Mouse (Mus musculus) limb, embryonic 11.5 days (tissue): ENCODE measurements at regions not wholly inside any gene's neighbourhood (a gene's known extent, or its start where the extent isn't known, plus 50 kb on each side); places are given as distances from the start of the nearest gene placed in this dataset.

Experiments
- ATAC-seq: fragments of 200-750 bp; cut with Nextera tagmentation; 2 replicates; pipeline ENCODE4 v1.8.0; 2017; ENCODE audit warnings: low read depth; ENCODE audit not compliant: insufficient number of reproducible peaks, low FRiP score, low TSS enrichment
- DNase-seq: peaks from one replicate; pipeline ENCODE4 v3.0.0-alpha.2; 2015; ENCODE audit warnings: low spot score
- H3K27ac ChIP-seq: fragments of 300-500 bp; sonication (generic); replicated peaks from 2 replicates; pipeline ENCODE4 v1.5.1; 2014; ENCODE audit warnings: low read depth, mild to moderate bottlenecking, low read length
- H3K27me3 ChIP-seq: fragments of 300-500 bp; sonication (generic); 2 replicates; pipeline ENCODE4 v1.6.1; 2014; ENCODE audit warnings: mild to moderate bottlenecking, low read length, mixed read lengths; ENCODE audit not compliant: control insufficient read depth, insufficient read depth
- H3K36me3 ChIP-seq: fragments of 300-500 bp; sonication (generic); 2 replicates; pipeline ENCODE4 v1.6.1; 2014; ENCODE audit warnings: mild to moderate bottlenecking, low read length, moderate library complexity, mixed read lengths; ENCODE audit not compliant: control insufficient read depth, insufficient read depth
- H3K4me1 ChIP-seq: fragments of 300-500 bp; sonication (generic); 2 replicates; pipeline ENCODE4 v1.6.1; 2014; ENCODE audit warnings: low read length, mixed read lengths; ENCODE audit not compliant: control insufficient read depth, insufficient read depth
- H3K4me2 ChIP-seq: fragments of 300-500 bp; sonication (generic); 2 replicates; pipeline ENCODE4 v1.6.1; 2014; ENCODE audit warnings: low read depth, mild to moderate bottlenecking, moderate library complexity; ENCODE audit not compliant: severe bottlenecking
- H3K4me3 ChIP-seq: fragments of 300-500 bp; sonication (generic); 2 replicates; pipeline ENCODE4 v1.5.1; 2014; ENCODE audit warnings: low read depth, low read length
- H3K9ac ChIP-seq: fragments of 300-500 bp; sonication (generic); 2 replicates; pipeline ENCODE4 v1.6.1; 2014; ENCODE audit warnings: mild to moderate bottlenecking, low read length
- H3K9me3 ChIP-seq: fragments of 300-500 bp; sonication (generic); 2 replicates; pipeline ENCODE4 v1.6.1; 2016; ENCODE audit warnings: low read length; ENCODE audit not compliant: control insufficient read depth
- WGBS: fragments of 180-500 bp; shearing (Covaris S2); extraction: QIAGEN DNeasy Blood & Tissue Kit; methylation state at CpG from one replicate; pipeline ENCODE4 v1.1.7; 2014; 5-methylcytosine and 5-hydroxymethylcytosine counted together

GRCm38 (mm10) chr13:70281051-70281847 lies 356.2 kb downstream of the Ice1 start:
- Histone ChIP-seq H3K36me3 (no peaks in the 10 kb centered on the region), H3K4me1 (0 out of 2 replicates have a peak, but pooled peaks cover 4% of the 10 kb centered on the region), H3K4me3 (no peak overlapping the region), H3K9me3 (no peaks in the 10 kb centered on the region), H3K4me2 (no peak overlapping the region), H3K27me3 (no peaks in the 10 kb centered on the region), H3K27ac (no peak overlapping the region), H3K9ac (no peak overlapping the region)
- ATAC-seq (no peak), DNase-seq (peak; percentile 18)
- 81% methylated on average over 7 of the region's 7 CpGs for WGBS

GRCm38 (mm10) chr13:70282731-70283130 lies 354.7 kb downstream of the Ice1 start:
- Histone ChIP-seq H3K27me3 (no peaks in the 10 kb centered on the region), H3K9ac (no peak overlapping the region), H3K4me3 (no peak overlapping the region), H3K4me2 (no peak overlapping the region), H3K36me3 (no peaks in the 10 kb centered on the region), H3K4me1 (0 out of 2 replicates have a peak, but pooled peaks cover 4% of the 10 kb centered on the region), H3K27ac (no peak overlapping the region), H3K9me3 (no peaks in the 10 kb centered on the region)
- peak; percentile 74 for DNase-seq
- peak; percentile 80 for ATAC-seq
- WGBS: 3% methylated on average over 4 of the region's 4 CpGs

GRCm38 (mm10) chr13:70283231-70283630 lies 354.2 kb downstream of the Ice1 start:
- H3K27me3 ChIP-seq: no peaks in the 10 kb centered on the region
- H3K27ac ChIP-seq: no peak overlapping the region; the same call in 1 of the 2 replicates
- ATAC-seq (peak; percentile 32; the same call in 1 of the 2 replicates), DNase-seq (peak; percentile 36)
- H3K9me3 ChIP-seq: no peaks in the 10 kb centered on the region
- H3K36me3 ChIP-seq: no peaks in the 10 kb centered on the region
- no peak overlapping the region for H3K9ac ChIP-seq
- 0 out of 2 replicates have a peak, but pooled peaks cover 4% of the 10 kb centered on the region for H3K4me1 ChIP-seq
- no peak overlapping the region for H3K4me3 ChIP-seq
- WGBS: 11% methylated on average over 5 of the region's 5 CpGs
- no peak overlapping the region for H3K4me2 ChIP-seq

GRCm38 (mm10) chr13:70292713-70293112 lies 344.7 kb downstream of the Ice1 start:
- H3K27me3 ChIP-seq: no peaks in the 10 kb centered on the region

DNA sequence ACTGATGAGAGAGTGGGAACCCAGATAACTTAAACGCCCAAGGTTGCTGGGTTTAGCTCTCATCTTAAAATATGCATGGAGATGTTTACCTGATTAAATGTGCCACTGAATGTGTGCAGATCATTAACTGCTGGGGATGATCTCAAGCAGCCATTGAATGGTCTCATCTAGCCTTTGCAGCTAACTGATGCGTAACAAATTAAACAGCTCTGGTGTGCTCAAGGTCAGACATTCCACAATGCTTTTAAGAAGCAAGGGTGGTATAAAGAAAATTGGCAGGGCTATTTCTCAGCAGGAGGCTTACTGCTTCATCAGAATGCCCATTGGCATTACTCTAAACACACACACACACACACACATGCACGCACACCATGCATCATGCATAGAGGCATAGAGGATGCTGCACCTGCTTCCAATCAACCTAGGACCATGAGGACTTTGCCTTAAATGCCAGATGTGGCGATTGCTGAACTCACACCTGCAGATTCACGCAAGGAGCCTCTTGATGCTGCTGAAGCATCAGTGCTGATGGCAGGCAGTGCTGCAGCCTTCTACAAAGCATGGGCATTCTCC lies 333.4 kb downstream of the Ice1 start:
- no peak for ATAC-seq
- Histone ChIP-seq H3K36me3 (no peaks in the 10 kb centered on the region), H3K27ac (no peak overlapping the region), H3K27me3 (no peaks in the 10 kb centered on the region), H3K9me3 (no peaks in the 10 kb centered on the region), H3K4me3 (no peak overlapping the region), H3K4me1 (0 out of 2 replicates have a peak, but pooled peaks cover 2% of the 10 kb centered on the region), H3K4me2 (no peak overlapping the region), H3K9ac (no peak overlapping the region)
- 62% methylated on average over 5 of the region's 5 CpGs for WGBS
- DNase-seq: peak; percentile 32

More at GRCm38 (mm10) chr13:70292713-70293112, 344.7 kb downstream of the Ice1 start:
- Histone ChIP-seq H3K4me1 (no peaks in the 10 kb centered on the region), H3K27ac (no peak overlapping the region), H3K4me3 (no peak overlapping the region), H3K9ac (no peak overlapping the region), H3K4me2 (no peak overlapping the region), H3K36me3 (no peaks in the 10 kb centered on the region), H3K9me3 (no peaks in the 10 kb centered on the region)
- DNase-seq: no peak
- no peak for ATAC-seq
- 88% methylated on average over 3 of the region's 3 CpGs for WGBS

DNA sequence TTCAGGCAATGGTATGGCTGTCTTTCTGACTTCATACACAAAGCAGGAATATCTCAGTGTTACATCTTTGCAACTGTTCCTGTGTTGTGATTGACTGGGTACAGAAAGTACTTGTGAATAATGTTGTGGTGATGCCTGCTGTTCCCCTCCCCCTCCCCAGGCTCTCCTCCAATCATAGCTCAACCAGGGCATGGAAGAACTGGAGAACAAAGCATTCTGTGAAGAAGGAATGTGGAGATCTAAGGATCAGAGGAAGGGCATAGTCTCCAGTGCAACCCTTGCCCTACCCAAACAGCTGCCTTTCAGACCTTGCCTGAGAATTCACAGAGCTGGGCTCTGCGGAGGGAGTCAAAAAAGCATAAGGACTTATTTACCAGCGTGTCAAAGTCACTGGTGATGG lies 326.9 kb downstream of the Ice1 start:
- ATAC-seq: no peak

GRCm38 (mm10) chr13:70311226-70312055 lies 326.0 kb downstream of the Ice1 start:
- ATAC-seq (no peak), DNase-seq (no peak)

More for the DNA sequence above, 326.9 kb downstream of the Ice1 start:
- H3K27me3 ChIP-seq: no peaks in the 10 kb centered on the region
- no peaks in the 10 kb centered on the region for H3K9me3 ChIP-seq
- H3K4me3 ChIP-seq: no peak overlapping the region
- no peak overlapping the region for H3K9ac ChIP-seq
- WGBS: 55% methylated on average over 2 of the region's 2 CpGs
- H3K4me2 ChIP-seq: no peak overlapping the region
- H3K36me3 ChIP-seq: no peaks in the 10 kb centered on the region
- no peak overlapping the region for H3K27ac ChIP-seq
- no peak for DNase-seq
- H3K4me1 ChIP-seq: no peaks in the 10 kb centered on the region

GRCm38 (mm10) chr13:70313205-70313604 lies 324.2 kb downstream of the Ice1 start:
- no peak for DNase-seq
- no peaks in the 10 kb centered on the region for H3K9me3 ChIP-seq
- no peak overlapping the region for H3K9ac ChIP-seq
- WGBS: 83% methylated on average over 2 of the region's 2 CpGs
- no peaks in the 10 kb centered on the region for H3K4me1 ChIP-seq
- no peak overlapping the region for H3K4me2 ChIP-seq
- H3K4me3 ChIP-seq: no peak overlapping the region
- no peak overlapping the region for H3K27ac ChIP-seq
- ATAC-seq: no peak
- no peaks in the 10 kb centered on the region for H3K36me3 ChIP-seq
- no peaks in the 10 kb centered on the region for H3K27me3 ChIP-seq

More at GRCm38 (mm10) chr13:70311226-70312055, 326.0 kb downstream of the Ice1 start:
- no peak overlapping the region for H3K9ac ChIP-seq
- no peaks in the 10 kb centered on the region for H3K27me3 ChIP-seq
- no peak overlapping the region for H3K4me2 ChIP-seq
- H3K36me3 ChIP-seq: no peaks in the 10 kb centered on the region
- WGBS: 87% methylated on average over 14 of the region's 14 CpGs
- no peak overlapping the region for H3K27ac ChIP-seq
- no peaks in the 10 kb centered on the region for H3K9me3 ChIP-seq
- no peak overlapping the region for H3K4me3 ChIP-seq
- no peaks in the 10 kb centered on the region for H3K4me1 ChIP-seq
